Mouse (Mus musculus): Measurements from ENCODE around the gene Dcp1b. TPM values are rescaled to one million over a fixed set of nuclear protein-coding genes. Genes with fewer than 3 reads are reported as not detected.

Dcp1b gene
- polyA plus RNA-seq, 1 experiment from 2014 or later = 11.1 TPM

GRCm38 (mm10) chr6:119186658-119187057, 11.6 kb downstream of the Dcp1b start:
- no peak overlapping the region for H3K9ac ChIP-seq (ENCODE audit: low read length)
- ATAC-seq (replicated peaks; ENCODE audit: low FRiP score, low TSS enrichment, low read depth) = no peak
- DNase-seq (ENCODE audit: low spot score) = no peak

DNA sequence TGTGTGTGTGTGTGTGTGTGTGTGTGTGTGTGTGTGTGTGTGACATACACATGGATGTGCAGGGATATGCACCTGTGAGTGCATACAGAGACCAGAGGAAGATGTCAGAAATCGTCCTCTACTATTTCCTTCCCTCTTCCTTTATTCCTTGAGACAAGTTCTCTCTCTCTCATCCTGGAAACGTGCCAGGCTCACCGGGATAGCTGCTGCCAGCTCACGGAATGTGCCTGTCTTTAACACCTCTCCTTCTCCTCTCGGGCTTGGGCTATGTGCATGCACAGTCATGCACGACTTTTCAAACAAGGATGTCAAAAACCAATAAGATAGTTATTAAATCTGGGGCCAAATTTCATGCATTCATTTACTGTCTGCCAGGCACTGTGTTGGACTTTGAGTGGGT, 12.6 kb downstream of the Dcp1b start:
- no peak overlapping the region for H3K9ac ChIP-seq (ENCODE audit: low read length)
- ATAC-seq (replicated peaks; ENCODE audit: low FRiP score, low TSS enrichment, low read depth) = no peak
- no peak overlapping the region for H3K27ac ChIP-seq (ENCODE audit: low read depth)
- WGBS = 72% methylated on average over 6 of the region's 6 CpGs
- no peak overlapping the region for H3K4me2 ChIP-seq (ENCODE audit: low read length)
- peaks cover 30% of the 10 kb centered on the region for H3K36me3 ChIP-seq (ENCODE audit: control insufficient read depth, insufficient read depth, low read length)
- H3K4me3 ChIP-seq (ENCODE audit: low read depth, low read length) = no peak overlapping the region
- 0 out of 2 replicates have a peak, but pooled peaks cover under 1% of the 10 kb centered on the region for H3K4me1 ChIP-seq (replicated peaks; ENCODE audit: control insufficient read depth, insufficient read depth, low read length)
- H3K9me3 ChIP-seq (ENCODE audit: control insufficient read depth, low read length) = no peaks in the 10 kb centered on the region
- H3K27me3 ChIP-seq (replicated peaks; ENCODE audit: control insufficient read depth, insufficient read depth, low read length) = no peaks in the 10 kb centered on the region
- no peak for DNase-seq (ENCODE audit: low spot score)

More at GRCm38 (mm10) chr6:119186658-119187057, 11.6 kb downstream of the Dcp1b start:
- 65% methylated on average over 8 of the region's 8 CpGs for WGBS
- Histone ChIP-seq H3K27me3 (replicated peaks; ENCODE audit: control insufficient read depth, insufficient read depth, low read length) (no peaks in the 10 kb centered on the region), H3K4me2 (ENCODE audit: low read length) (no peak overlapping the region), H3K4me1 (replicated peaks; ENCODE audit: control insufficient read depth, insufficient read depth, low read length) (no peaks in the 10 kb centered on the region), H3K9me3 (ENCODE audit: control insufficient read depth, low read length) (no peaks in the 10 kb centered on the region), H3K4me3 (ENCODE audit: low read depth, low read length) (no peak overlapping the region), H3K27ac (ENCODE audit: low read depth) (no peak overlapping the region), H3K36me3 (ENCODE audit: control insufficient read depth, insufficient read depth, low read length) (peaks cover 20% of the 10 kb centered on the region)

DNA sequence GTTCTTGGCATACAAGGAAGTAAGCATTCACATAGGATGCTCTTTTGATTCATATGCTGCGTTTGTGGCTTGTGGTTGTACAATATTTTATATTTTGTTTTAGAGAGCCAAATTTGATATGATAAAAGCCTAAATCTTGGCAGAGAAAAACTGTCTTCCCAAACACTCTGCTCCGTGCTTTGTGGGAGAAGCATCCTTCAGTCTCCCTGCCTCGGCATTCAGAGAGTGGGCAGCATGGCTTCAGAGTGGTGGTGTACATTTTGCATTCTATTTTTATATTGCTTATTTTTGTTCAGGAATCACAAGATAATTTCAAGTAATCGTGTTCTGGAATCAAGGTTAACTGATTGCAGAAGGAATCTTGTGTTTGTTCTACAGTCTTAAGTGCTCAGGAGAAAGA, 16.4 kb downstream of the Dcp1b start:
- Histone ChIP-seq H3K27ac (ENCODE audit: low read depth) (no peak overlapping the region), H3K9me3 (ENCODE audit: control insufficient read depth, low read length) (no peaks in the 10 kb centered on the region), H3K4me2 (ENCODE audit: low read length) (no peak overlapping the region), H3K4me3 (ENCODE audit: low read depth, low read length) (no peak overlapping the region), H3K9ac (ENCODE audit: low read length) (no peak overlapping the region), H3K27me3 (replicated peaks; ENCODE audit: control insufficient read depth, insufficient read depth, low read length) (no peaks in the 10 kb centered on the region), H3K36me3 (ENCODE audit: control insufficient read depth, insufficient read depth, low read length) (peaks cover 24% of the 10 kb centered on the region), H3K4me1 (replicated peaks; ENCODE audit: control insufficient read depth, insufficient read depth, low read length) (peaks cover 2% of the 10 kb centered on the region; the same call in 1 of the 2 replicates)
- ATAC-seq (replicated peaks; ENCODE audit: low FRiP score, low TSS enrichment, low read depth) (no peak), DNase-seq (ENCODE audit: low spot score) (no peak)
- WGBS = 86% methylated on average over 4 of the region's 4 CpGs

DNA sequence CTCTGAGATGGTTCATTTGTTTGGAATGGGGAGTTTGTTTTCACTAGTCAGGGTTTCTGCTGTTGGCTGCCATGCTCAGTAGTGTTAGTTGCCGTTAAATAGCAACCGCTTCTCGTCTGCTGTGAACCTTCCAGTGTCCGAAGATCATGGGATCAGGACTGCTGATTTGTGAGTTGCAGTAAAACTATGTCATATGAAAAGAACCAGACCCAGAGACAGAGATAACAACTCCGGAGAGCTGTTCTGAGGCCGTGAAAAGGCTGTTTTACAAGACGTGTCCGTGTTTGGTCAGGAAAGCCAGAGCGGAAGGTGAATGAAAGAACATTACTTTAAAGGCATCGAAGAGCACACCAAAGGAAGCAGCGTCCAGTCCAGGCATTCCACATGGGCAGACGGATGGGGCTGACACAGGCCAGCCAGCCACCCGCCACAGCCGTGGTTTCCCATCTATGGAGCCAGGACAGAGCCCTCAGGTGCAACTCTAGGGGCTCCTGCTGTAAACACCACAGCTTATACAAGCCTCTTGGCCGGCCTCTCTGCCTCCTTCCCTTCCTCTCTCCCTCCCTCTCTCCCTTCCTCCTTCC, 18.6 kb downstream of the Dcp1b start:
- Histone ChIP-seq H3K36me3 (ENCODE audit: control insufficient read depth, insufficient read depth, low read length) (peaks cover 24% of the 10 kb centered on the region), H3K4me3 (ENCODE audit: low read depth, low read length) (no peak overlapping the region), H3K4me1 (replicated peaks; ENCODE audit: control insufficient read depth, insufficient read depth, low read length) (peaks cover 2% of the 10 kb centered on the region; the same call in 1 of the 2 replicates), H3K9ac (ENCODE audit: low read length) (no peak overlapping the region), H3K27me3 (replicated peaks; ENCODE audit: control insufficient read depth, insufficient read depth, low read length) (no peaks in the 10 kb centered on the region), H3K27ac (ENCODE audit: low read depth) (peak overlapping the region; percentile 76), H3K4me2 (ENCODE audit: low read length) (no peak overlapping the region), H3K9me3 (ENCODE audit: control insufficient read depth, low read length) (no peaks in the 10 kb centered on the region)
- ATAC-seq (replicated peaks; ENCODE audit: low FRiP score, low TSS enrichment, low read depth) = 0 out of 2 replicates have a peak, but pooled peaks have one; percentile 27
- WGBS = 39% methylated on average over 15 of the region's 15 CpGs
- DNase-seq (ENCODE audit: low spot score) = no peak

- no peaks in the 10 kb centered on the region for H3K9me3 ChIP-seq (ENCODE audit: control insufficient read depth, low read length)
- H3K9ac ChIP-seq (ENCODE audit: low read length) = no peak overlapping the region
- H3K27ac ChIP-seq (ENCODE audit: low read depth) = peak overlapping the region; percentile 76
- no peak overlapping the region for H3K4me2 ChIP-seq (ENCODE audit: low read length)
- peaks cover 3% of the 10 kb centered on the region; the same call in 1 of the 2 replicates for H3K4me1 ChIP-seq (replicated peaks; ENCODE audit: control insufficient read depth, insufficient read depth, low read length)
- ATAC-seq (replicated peaks; ENCODE audit: low FRiP score, low TSS enrichment, low read depth) = no peak
- H3K4me3 ChIP-seq (ENCODE audit: low read depth, low read length) = no peak overlapping the region
- 59% methylated on average over 9 of the region's 9 CpGs for WGBS
- no peak for DNase-seq (ENCODE audit: low spot score)
- H3K36me3 ChIP-seq (ENCODE audit: control insufficient read depth, insufficient read depth, low read length) = peaks cover 24% of the 10 kb centered on the region
- no peaks in the 10 kb centered on the region for H3K27me3 ChIP-seq (replicated peaks; ENCODE audit: control insufficient read depth, insufficient read depth, low read length)
These were observed 19.1 kb downstream of the Dcp1b start for GRCm38 (mm10) chr6:119194161-119194560.

DNA sequence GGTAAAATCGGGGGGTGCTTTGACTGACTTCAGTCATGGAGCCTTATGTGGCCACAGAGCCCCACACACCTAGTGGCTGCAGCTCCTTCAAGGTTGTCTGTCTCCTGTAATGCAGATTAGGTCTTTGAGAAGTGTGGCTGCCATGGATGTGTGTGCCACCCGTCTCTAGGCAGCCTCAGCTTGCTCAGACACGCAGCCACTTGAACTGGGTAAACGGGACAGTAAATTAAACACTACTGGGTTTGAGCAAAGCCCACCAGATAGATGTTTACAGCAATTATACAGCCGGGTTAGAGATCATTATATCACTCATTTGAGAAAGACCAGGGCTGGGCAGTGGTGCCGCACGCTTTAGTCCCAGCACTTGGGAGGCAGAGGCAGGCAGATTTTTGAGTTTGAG, 19.5 kb downstream of the Dcp1b start:
- H3K9me3 ChIP-seq (ENCODE audit: control insufficient read depth, low read length) = no peaks in the 10 kb centered on the region
- no peak for DNase-seq (ENCODE audit: low spot score)
- H3K27ac ChIP-seq (ENCODE audit: low read depth) = peak overlapping the region; percentile 76; the same call in 1 of the 2 replicates
- no peak overlapping the region for H3K4me2 ChIP-seq (ENCODE audit: low read length)
- no peaks in the 10 kb centered on the region for H3K27me3 ChIP-seq (replicated peaks; ENCODE audit: control insufficient read depth, insufficient read depth, low read length)
- WGBS = 45% methylated on average over 7 of the region's 7 CpGs
- no peak overlapping the region for H3K4me3 ChIP-seq (ENCODE audit: low read depth, low read length)
- H3K4me1 ChIP-seq (replicated peaks; ENCODE audit: control insufficient read depth, insufficient read depth, low read length) = peaks cover 6% of the 10 kb centered on the region; the same call in 1 of the 2 replicates
- H3K9ac ChIP-seq (ENCODE audit: low read length) = no peak overlapping the region
- no peak for ATAC-seq (replicated peaks; ENCODE audit: low FRiP score, low TSS enrichment, low read depth)
- H3K36me3 ChIP-seq (ENCODE audit: control insufficient read depth, insufficient read depth, low read length) = peaks cover 23% of the 10 kb centered on the region

GRCm38 (mm10) chr6:119196382-119197305, 21.6 kb downstream of the Dcp1b start, which contains the start of gene Cacna1c:
Gene Cacna1c, minus strand, starts transcription at chr6:119196418.
- WGBS = 51% methylated on average over 17 of the region's 17 CpGs
- Histone ChIP-seq H3K4me3 (ENCODE audit: low read depth, low read length) (no peak within 1 kb of the TSS), H3K27ac (ENCODE audit: low read depth) (peak within 1 kb of the TSS; percentile 14; the same call in 1 of the 2 replicates), H3K27me3 (replicated peaks; ENCODE audit: control insufficient read depth, insufficient read depth, low read length) (no peaks in the 10 kb centered on the region), H3K4me2 (ENCODE audit: low read length) (no peak within 1 kb of the TSS), H3K4me1 (replicated peaks; ENCODE audit: control insufficient read depth, insufficient read depth, low read length) (peaks cover 11% of the 10 kb centered on the region; the same call in 1 of the 2 replicates), H3K36me3 (ENCODE audit: control insufficient read depth, insufficient read depth, low read length) (peaks cover 22% of the 10 kb centered on the region), H3K9ac (ENCODE audit: low read length) (no peak within 1 kb of the TSS), H3K9me3 (ENCODE audit: control insufficient read depth, low read length) (no peaks in the 10 kb centered on the region)
- DNase-seq (ENCODE audit: low spot score) = no peak
- ATAC-seq (replicated peaks; ENCODE audit: low FRiP score, low TSS enrichment, low read depth) = 0 out of 2 replicates have a peak, but pooled peaks have one; percentile 46

DNA sequence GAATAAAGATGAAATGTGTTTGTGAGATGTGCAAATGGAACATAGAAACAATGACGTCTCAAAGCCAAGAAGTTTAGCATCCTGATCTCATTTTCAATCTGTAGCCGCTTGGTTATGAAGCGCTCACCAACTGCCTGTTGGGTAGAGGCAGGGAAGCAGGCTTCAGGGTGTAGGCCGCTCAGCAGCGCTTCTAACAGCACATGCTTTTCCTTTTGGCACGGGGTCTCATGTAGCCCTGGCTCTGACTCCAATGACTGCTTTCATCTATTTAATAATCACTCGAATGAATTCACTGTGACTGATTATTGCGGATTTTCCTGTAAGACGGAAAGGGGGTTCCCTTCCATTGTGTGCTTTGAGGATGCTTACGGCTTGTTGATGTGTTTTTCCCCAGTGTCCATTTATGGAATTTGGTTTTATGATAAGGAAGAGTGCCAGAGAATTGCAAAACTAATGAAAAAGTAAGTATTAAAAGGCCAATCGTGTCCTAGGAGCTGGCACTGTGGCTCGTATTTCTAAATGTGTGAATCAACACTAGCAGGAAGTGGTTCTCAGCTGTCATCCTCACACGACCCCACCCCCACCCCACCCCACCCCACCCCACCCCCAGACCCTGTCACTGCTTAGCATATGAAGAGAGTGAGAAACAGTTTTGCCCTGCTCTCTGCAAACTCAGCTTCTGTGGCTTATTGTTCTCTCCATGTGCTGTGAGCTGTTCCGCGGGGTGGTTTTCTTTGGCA, 23.7 kb downstream of the Dcp1b start:
- WGBS = 55% methylated on average over 15 of the region's 15 CpGs

More for the DNA sequence above, 23.7 kb downstream of the Dcp1b start:
- H3K4me1 ChIP-seq (replicated peaks; ENCODE audit: control insufficient read depth, insufficient read depth, low read length) = peaks cover 9% of the 10 kb centered on the region; the same call in 1 of the 2 replicates
- no peak overlapping the region for H3K4me3 ChIP-seq (ENCODE audit: low read depth, low read length)
- H3K9me3 ChIP-seq (ENCODE audit: control insufficient read depth, low read length) = no peaks in the 10 kb centered on the region
- ATAC-seq (replicated peaks; ENCODE audit: low FRiP score, low TSS enrichment, low read depth) (no peak), DNase-seq (ENCODE audit: low spot score) (no peak)
- H3K27me3 ChIP-seq (replicated peaks; ENCODE audit: control insufficient read depth, insufficient read depth, low read length) = no peaks in the 10 kb centered on the region
- no peak overlapping the region for H3K9ac ChIP-seq (ENCODE audit: low read length)
- H3K27ac ChIP-seq (ENCODE audit: low read depth) = no peak overlapping the region
- H3K36me3 ChIP-seq (ENCODE audit: control insufficient read depth, insufficient read depth, low read length) = peaks cover 16% of the 10 kb centered on the region
- H3K4me2 ChIP-seq (ENCODE audit: low read length) = no peak overlapping the region

Measured in intestine, embryonic 14.5 days (tissue).